Mouse (Mus musculus) gastrocnemius, postnatal 4 days (tissue): ENCODE results near the gene Morc2b. TPM values are rescaled to one million over a fixed set of nuclear protein-coding genes. Genes with fewer than 3 reads are reported as not detected.
"Not testable (repeated sequence)": the region's sequence is repeated elsewhere in the genome, so short reads cannot be mapped to it uniquely, and the experiment has no call there.

ENCODE experiments used
- DNase-seq, 2 experiments: peaks; one replicate each; pipeline ENCODE4 v3.0.0; 2021 to 2022; ENCODE audit warnings: low spot score in 2 of 2, mixed read lengths in 2 of 2
- long read RNA-seq, 2 experiments: library from polyadenylated mRNA; stranded (forward); transcript quantifications; one replicate each; pipeline ENCODE4 v2.0.0; 2021
- total RNA-seq, 2 experiments: library from RNA; stranded (reverse); gene quantifications; 2 replicates each; pipeline ENCODE4 v1.2.3; 2021

Morc2b gene
- under 1 TPM in 1 of 2 experiments, not detected in 1; 0.07 TPM for total RNA-seq
- long read RNA-seq, experiment 1: 0 reads
- long read RNA-seq, experiment 2: 0 reads

DNA sequence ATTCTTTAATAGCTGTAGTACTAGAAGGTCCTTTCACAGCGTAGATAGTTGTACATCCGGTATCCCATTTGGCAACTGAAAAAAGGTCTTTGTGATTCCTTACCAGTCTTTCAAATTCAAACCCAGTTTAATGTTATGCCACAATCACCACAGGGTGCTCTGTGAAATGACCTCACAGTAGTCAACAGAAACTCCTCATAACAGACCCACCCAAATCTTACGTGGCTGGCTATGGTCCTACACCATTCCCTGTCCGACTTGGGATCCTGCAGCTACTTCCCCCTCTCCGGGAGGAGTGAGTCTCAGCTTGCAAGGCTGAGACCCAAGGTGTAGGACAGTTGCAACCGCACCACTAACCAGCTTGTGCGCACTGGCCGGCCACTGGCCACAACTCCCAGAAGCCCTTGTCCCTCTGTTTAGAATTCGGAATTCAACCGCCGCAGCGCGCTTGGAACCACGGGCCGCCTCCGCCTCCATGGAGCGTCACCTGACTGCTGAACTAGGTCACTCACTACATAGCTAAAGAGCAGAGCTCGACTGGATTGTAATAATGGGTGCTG lies at the start of gene Morc2b:
Gene Morc2b (minus strand): TSS at position 423 of the 560 bp plus-strand sequence.
- no peak for DNase-seq

DNA sequence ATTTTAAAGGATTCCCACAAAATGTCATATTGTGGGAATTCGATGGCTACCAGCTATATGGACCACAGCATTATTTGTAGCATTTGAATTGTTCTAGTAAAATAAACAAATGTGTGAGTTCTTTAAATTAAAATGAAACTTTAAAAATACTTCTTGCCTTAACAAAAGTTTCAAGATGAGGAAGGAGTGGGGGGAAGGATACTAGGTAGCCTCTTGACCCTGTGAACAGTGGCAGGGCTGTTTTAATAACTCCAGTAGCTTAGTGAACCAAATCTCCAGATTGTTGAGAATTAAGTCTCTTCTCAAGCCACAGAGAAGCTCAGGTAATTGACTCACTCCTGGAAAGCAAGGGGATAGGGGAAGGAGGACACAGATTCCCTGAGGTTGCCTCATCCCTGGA lies 28.7 kb upstream of the Morc2b start, which contains the start of gene Olfr55:
Gene Olfr55 (plus strand): TSS at position 301 of the 400 bp plus-strand sequence.
- DNase-seq: not testable (repeated sequence)

DNA sequence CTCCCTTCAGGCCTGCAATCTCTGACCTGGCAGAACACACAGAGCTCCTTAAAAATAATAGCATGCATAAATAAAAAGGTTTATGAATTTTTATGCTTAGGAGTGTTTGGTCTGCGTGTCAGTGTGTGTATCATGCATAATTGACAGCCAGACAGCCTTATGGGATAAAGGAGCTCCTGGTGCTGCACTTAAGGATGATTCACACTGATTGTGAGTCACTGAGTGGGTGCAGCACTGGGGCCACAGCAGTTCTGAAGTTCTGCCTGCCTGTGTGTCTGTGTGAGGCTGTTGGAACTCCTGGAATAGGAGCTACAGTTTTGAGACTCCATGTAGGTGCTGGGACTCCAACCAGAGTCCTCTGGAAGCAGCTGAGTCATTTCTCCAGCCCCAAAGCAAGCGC lies 13.2 kb downstream of the Morc2b start:
- DNase-seq: no peak

DNA sequence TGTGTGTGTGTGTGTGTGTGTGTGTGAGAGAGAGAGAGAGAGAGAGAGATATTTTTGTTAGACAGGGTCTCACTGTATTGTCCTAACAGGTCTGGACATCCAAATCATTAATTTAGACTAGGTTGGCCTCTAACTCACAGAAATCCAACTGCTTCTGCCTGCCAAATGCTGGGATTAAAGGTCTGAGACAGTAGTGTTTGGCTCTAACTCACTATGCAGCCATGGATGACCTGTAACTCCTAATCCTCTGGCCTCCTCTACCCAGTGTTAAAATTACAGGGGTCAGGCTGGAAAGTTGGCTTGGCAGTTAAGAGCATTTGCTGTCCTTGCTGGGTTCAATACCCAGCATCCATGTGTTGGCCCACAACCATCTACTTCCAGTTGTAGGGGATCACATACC lies 14.9 kb downstream of the Morc2b start:
- no peak for DNase-seq

DNA sequence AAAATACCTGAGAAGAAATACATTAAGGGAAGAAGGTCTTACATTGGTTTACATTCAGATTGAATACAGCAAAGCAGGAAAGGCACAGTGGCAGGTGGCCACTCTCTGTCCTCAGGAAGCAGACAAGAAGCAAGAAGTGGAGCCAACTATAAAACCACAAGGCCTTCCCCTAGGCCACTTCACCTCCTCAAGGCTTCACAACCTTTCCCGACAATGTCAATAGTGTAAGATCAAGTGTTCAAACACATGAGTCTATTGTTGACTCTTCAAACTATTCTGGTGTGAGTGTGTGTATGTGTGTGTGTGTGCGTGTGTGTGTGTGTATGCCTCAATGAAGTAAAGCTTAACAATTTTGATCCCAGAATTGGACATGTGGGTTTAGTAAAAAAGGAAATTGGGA lies 42.1 kb downstream of the Morc2b start:
- no peak for DNase-seq

DNA sequence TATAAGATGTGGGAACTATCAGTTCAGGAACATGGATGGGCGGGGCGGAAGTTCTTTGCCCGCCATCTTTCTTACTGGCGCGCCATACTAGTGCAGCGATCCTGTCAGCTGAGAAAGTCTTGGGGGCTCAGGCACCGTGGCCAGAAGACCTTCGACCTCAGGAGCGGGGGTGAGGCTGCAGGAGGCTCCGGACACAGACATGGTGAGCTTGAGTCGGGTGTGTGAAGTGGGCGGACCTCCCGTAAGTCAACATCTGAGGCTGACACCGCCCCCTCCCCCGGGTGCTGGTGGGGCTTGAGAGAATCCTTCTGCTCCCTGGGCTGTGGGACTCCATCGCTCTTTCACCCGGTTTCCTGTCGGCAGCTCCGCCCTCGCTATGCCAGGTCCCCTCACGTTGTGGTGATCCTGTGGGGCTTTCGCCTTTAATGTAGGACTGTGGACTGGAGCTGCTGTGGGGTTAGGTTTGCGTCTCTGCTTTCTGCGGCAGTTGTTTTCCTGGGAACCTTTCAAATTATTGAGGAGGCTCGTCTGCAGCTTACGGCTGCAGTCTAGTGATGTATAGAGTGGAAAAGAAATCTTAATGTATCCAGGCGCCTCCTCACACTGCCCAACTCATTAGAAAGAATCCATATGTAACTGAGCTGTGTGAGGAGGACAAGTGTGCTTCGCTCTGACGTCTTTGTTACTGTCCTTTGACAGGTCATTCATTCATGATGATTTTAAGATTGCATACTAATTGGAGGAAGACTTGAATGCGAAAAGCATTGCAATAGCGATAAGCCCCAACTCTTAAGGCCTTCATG lies 46.9 kb downstream of the Morc2b start:
- DNase-seq: peak; percentile 62 to 76

DNA sequence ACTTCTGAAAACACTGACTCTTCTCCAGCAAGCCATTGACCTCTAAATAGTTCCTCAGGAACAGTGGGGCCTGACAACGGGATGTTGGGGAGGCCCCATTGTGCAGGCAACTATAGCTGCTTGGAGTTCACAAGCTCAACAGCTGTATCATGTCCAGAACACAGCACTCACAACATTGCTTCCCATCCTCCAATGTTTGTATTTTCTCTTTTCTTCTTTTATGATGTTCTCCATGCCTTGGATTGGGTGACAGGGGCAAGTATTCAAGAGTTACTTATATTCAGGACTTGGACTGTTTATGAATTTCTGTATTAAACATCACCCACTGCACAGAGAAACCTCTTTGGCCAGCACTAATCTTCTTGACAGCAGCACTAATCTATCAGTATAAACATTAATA lies 47.9 kb downstream of the Morc2b start:
- DNase-seq: no peak

DNA sequence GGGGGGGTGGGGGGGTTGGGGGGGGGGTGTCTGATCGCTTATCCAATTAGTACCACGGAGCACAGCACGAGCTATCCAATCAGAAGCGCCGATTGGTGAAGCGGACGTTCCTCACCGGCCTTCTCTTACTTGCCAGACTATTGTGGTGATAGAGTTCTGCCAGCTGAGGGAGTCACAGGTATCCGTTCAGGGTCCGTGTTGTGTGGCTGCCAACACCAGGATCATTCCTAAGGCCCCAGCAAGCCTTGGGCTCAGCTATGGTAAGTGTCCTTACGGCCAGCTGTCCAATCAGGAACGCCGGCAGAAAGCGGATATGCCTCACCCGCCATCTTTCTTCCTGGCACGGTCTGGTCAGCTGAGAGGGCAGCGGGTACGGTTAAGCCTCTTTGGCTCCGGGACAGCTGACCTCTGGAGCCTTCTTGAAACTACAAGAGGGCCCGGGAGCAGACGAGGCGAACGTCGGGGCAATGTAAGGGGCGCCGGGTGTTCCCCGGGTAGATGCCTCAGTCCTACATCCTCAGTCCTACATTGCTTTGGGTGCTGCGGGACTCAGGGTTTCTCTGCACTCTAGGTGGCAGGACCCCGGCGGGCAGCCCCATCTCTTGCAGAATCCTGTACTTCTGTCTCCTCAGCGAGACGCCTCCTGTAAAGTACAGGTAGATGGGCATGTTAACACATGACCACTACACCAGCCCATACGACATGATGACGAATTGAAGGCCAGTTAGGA lies 50.1 kb downstream of the Morc2b start, which contains the start of gene Zfp563:
Gene Zfp563 (plus strand): TSS at position 91 of the 730 bp plus-strand sequence.
- DNase-seq: peak; percentile 79 to 94

DNA sequence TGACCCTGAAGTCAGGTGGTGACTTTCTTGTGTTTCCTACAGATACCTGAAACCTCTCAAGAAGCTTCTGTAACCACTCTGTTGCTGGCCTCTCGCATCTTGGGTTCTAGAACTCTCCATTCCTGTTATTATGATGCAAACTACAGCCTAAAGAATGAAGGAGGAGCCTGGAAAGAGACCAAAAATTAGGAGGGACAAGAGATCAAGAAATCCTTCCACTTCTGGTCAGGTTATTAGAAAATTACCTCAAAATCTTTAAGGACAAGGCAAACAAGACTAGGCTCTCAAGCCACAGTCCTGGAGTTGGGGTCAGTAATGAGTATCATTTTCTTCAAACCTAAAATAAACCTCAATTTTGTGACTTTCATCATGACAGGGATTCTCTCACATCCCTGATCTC lies 71.5 kb downstream of the Morc2b start, which contains the start of gene 4921501E09Rik:
Gene 4921501E09Rik (minus strand): TSS at position 101 of the 400 bp plus-strand sequence.
- DNase-seq: no peak

Other genes starting within 250 kb of the Morc2b start
- 10 to 100 TPM in 1 of 2 experiments, 1 to 10 TPM in 1; 7.4 to 10.4 TPM for gene Zfp870, start 248.0 kb downstream of the Morc2b start, total RNA-seq
- under 1 TPM; 0.12 to 0.13 TPM for gene Cyp4f14, start 222.3 kb downstream of the Morc2b start, total RNA-seq
- 10 to 100 TPM; 12.7 to 13.9 TPM for gene Cyp4f13, start 192.3 kb downstream of the Morc2b start, total RNA-seq
- gene Zfp472, start 173.9 kb downstream of the Morc2b start, total RNA-seq: 1 to 10 TPM; 3.3 to 4.7 TPM
- 1 to 10 TPM; 6.7 to 8.1 TPM for gene Zfp952, start 146.6 kb downstream of the Morc2b start, total RNA-seq
- gene Zfp763, start 106.3 kb downstream of the Morc2b start, total RNA-seq: 1 to 10 TPM; 5.5 to 6.1 TPM
- gene 4921501E09Rik, start 71.6 kb downstream of the Morc2b start, total RNA-seq: not detected
- 1 to 10 TPM; 4.6 to 5.6 TPM for gene Zfp563, start 50.4 kb downstream of the Morc2b start, total RNA-seq
- gene Olfr55, start 28.8 kb upstream of the Morc2b start, total RNA-seq: not detected
- not detected for gene Olfr239, start 51.6 kb upstream of the Morc2b start, total RNA-seq
- under 1 TPM; 0.15 to 0.23 TPM for gene Olfr1564, start 82.0 kb upstream of the Morc2b start, total RNA-seq
- 1 to 10 TPM; 6.7 to 8.2 TPM for gene Zfp955a, start 115.5 kb upstream of the Morc2b start, total RNA-seq
- gene Olfr63, start 125.0 kb upstream of the Morc2b start, total RNA-seq: under 1 TPM in 1 of 2 experiments, not detected in 1; 0.03 TPM
- 10 to 100 TPM; 10.6 to 11.8 TPM for gene Zfp955b, start 149.9 kb upstream of the Morc2b start, total RNA-seq
- 1 to 10 TPM; 8.7 to 9.4 TPM for gene Zfp81, start 219.2 kb upstream of the Morc2b start, total RNA-seq